Mouse (Mus musculus) left cerebral cortex, adult 8-10 months (tissue): ENCODE data around the gene Gramd1b. TPM values are rescaled to one million over a fixed set of nuclear protein-coding genes. Genes with fewer than 3 reads are reported as not detected.
A peak's percentile ranks its signal among the peaks of the same experiment; 100 is the strongest.

Experiments
- DNase-seq, 2 experiments: peaks; one replicate each; pipeline ENCODE4 v3.0.0; 2022; ENCODE audit warnings: low spot score in 2 of 2
- total RNA-seq, 4 experiments: library from RNA; stranded (reverse); gene quantifications; 2 replicates each; pipeline ENCODE4 v1.2.4; 2022

Gramd1b gene
- total RNA-seq, 4 experiments from 2014 or later = 125 to 138 (median 137) TPM

DNA sequence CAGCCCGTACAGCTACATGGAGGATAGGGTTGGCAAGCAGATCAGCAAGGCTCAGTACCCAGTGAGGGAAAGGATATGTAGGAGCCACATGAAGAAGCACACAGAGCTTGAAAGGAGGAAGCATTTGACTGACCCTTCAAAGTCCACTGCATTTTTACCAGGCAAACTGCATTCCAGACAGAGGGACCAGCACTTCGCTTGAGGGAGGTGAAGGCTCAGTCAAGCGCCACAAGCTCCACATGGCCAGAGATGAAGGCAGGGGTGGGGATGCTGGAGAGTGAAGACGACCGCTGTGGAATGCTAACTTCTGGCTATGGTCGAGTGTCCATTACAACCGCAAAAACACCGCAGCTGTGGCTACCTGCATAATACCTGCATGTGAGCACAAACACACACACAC lies 100.2 kb downstream of the Gramd1b start:
- DNase-seq = no peak

DNA sequence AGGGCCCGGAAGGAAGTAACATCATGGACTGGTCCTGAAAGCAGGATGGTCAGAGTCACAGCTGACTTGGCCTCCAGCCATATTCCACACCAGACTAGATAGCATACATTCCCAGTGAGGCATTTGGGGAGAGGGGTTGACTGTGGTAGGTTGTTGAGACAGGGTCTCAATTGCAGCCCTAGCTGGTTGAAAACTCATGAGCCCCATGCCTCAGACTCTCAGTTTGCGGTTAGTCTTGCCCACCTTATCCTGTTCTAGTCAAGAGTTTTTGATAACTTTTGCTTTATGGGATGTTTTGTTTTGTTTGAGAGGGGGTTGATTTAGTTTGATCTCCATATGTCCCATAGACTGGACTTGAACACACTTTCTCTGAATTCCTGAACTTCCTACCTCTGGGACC lies 103.5 kb downstream of the Gramd1b start:
- no peak for DNase-seq

DNA sequence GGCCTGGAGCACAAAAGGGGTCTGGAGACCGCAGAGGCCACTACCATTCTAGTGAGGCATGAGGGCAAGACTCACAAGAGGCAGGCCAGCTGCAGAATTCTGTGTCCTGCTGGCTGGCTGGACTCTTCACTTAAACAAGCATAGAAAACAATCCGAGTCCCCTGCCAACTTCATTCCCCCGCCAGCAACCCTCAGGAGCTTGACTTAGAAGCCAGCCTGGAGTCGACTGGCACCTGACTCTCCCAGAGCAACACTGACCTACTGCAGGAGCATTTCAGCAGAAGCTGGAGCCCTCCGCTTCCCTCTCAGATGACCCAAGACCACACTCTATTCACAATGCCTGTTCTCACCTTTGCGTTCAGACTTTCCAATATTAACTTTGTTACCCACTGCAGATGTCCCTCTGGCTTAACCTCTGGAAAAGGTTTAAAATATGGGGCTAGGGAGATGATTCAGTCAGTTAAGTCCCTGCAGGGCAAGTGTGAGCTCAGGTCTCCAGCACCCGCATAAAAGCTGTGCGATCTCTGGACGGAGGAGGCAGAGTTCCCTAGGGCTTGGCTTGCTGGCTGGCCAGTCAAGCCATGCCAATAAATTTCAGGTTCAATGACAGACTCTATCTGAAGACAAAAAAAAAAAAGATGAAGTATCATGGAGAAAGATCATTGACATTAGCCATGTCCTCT lies 104.8 kb downstream of the Gramd1b start:
- no peak for DNase-seq

DNA sequence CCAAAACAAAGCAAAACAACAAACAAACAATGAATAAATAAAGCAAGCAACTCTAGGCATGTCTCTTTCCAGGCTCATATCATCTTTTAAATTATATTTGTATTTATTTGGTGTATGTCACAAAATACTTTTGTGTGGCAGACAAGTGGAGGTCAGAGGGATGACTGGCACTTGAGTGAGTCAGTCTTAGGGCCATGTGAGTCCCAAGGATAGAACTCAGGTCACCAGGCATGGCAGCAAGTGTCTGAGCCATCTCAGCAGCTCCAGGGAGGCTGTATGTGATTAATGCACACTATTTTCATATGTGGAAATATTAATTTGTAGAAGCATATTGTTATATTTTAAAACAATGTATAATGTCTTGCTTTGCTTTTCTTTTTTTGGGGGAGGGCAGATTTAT lies 106.3 kb downstream of the Gramd1b start:
- DNase-seq = no peak

DNA sequence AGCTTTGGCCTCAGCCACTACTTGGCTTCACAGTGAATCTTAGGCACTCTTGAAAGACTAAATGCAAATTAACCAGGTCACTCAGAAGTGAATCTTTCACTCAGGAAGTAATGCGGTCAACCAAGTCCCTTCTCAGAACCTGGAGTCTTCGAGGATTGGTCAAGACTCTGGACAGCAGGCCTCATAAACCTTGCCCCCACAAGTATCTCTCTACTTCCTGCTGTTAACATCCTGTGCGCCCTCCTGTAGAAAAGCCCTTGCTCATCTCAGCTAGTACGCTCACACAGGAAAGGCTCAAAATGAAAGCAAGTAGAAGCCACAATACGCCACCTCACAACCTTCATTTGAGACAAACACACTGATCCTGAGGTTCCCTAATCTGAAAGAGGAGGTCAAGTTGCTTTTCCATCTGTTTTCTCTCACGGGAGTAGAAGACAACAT lies 107.7 kb downstream of the Gramd1b start:
- no peak for DNase-seq

DNA sequence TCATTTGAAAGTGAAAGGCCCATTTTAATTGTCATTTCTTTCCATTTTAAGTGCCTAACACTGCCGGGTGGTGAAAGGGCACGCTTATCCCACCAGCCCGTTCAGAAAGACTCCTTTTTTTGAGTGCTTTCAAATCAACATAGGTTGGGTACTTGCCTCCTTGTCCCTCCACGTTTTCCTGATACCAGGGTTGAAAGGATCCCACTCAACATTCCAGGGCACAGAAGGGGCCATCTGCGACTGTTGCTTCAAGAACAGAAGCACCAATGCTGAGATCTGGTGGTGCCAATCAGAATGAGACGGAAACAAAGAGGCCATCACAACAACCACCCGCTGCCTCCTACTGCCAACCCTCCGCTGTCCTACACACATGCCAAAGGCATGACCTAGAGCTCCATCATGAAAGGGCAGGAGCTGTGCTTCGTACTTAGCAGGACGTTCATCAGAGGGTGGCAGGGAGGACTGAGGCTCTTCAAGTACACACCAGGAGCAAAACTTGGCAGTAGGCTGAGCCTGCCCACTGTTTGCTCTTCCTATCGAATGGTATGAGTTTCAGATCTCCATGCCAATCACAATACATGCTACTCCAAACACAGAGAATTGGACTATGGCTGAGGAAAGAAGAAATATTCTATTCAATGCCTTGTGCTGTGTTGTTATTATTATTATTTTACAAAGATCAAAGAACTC lies 108.7 kb downstream of the Gramd1b start:
- no peak for DNase-seq

DNA sequence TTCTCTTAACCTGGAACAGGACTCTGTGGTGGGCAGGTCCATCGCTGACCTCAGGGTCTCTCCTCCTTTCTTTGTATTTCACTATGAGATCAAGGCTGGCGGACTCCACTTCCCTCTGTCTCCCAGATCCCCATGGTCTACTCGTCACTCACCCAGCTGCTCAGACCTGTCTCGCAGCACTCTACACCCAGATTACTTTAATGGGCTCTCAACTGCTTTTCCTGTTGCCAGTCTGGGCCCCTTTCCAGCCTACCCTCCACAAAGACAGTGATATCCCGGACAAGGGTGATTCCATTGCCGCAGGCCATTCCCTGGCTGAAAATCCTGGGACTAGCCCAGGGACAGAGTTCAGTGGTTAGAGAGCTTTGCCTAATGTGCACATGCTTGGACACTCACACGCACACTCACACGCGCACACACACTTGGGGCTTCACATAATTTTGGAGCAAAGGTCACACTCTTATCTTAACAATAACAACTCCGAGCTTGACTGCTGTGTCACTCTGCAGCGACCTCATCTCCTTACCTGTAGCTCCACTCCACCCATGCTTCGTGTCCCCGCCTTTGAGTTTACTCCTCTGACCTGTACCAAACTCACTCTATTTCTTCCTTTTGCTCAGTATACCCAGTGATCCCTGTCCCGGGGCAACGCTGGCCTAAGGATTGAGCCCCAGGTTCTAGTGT lies 110.4 kb downstream of the Gramd1b start:
- no peak for DNase-seq

DNA sequence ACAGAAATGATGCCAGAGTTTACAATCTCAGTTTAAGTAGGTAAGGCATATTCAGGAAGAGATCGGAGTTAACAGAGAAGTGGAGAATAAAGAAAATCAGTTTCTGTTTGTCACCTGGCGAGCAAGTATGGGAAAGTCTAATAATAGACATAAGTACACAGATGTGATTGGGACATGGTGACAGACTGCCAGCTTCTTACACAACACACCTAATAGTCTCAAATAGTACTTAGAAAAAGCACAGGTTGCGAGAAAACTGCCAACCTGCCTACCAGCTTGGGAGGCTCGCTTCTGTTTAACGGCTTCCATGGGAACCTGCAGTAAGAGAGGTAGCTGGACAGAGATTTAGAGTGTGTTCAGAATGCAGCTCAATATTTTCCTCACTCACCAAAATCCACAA lies 112.4 kb downstream of the Gramd1b start:
- no peak for DNase-seq

DNA sequence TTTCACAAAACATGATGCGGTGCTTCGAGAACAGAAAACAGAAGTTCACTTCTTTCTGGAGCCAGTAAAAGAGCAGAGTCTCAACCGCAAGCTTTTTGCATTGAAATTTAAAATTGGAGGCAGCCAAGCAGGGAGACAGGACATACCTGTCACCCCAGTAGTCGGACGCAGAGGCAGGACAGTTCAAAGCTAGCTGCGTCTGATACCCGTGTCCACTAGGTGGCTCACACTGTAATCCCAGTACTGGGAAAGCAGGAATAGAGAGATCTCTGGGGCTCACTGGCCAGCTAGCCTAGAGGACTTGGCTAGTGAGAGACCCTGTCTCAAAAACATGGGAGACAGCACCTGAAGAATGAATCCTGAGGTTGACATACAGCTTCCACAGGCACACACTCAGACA lies 115.0 kb downstream of the Gramd1b start:
- no peak for DNase-seq

DNA sequence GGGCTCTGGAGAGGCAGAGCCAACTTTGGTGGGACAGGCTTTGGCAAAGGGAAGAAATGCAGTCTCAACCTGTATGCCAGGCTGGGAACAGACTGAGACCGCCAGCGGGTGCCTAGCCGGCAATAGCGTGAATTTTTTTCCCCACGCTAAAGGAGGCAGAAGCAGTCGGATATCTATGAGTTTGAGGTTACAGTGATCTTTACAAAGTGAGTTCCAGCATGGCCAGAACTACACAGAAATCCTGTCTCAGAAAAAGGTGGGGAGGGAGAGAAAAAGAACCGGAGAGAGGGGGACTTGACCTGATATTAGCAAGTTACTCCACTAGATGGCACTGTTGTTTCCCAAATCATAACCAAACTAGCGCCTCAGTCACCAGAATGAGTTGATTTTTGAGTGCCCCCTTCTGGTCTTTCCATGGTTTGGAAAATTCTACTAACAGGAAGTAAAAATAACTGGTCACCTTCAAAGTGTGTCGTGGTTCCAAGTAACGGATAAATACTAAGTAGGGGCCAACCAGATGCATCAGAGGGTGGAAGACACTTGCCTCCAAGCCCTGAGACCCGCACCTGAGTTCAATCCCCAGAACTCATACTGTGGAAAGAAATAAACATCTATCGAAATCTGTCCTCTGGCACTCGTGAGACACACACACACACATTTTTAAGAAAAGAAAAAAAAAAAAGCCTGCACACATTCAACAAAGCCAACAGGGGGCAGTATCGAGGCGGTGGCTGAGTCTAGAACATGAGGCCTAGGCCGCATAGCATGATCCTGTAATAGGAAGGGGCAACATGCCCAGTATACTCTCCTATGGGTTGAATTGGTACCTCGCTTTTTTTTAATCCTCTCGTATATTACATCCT lies 116.0 kb downstream of the Gramd1b start:
- peak in 1 of 2 experiments; percentile 69 for DNase-seq

DNA sequence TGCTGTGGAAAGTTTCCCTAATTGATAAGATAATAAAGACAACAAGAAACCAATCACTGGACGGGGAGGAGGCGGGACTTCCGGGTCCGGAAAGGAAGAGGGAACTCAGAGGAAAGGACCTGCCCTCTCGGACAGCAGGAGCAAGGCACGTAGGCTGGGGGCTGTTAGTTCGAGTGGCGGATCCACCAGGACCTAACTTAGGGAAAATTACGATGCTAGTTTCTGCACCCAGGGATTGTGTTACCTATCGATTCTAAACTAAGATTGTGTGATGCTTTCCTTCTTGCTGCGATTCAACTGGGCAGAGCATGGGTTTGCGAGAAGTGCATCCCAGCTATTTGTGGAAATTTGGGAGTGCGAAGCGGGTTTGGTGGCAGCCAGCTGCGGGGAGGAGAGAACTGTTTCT lies 116.7 kb downstream of the Gramd1b start:
- DNase-seq = peak; percentile 61 to 66

DNA sequence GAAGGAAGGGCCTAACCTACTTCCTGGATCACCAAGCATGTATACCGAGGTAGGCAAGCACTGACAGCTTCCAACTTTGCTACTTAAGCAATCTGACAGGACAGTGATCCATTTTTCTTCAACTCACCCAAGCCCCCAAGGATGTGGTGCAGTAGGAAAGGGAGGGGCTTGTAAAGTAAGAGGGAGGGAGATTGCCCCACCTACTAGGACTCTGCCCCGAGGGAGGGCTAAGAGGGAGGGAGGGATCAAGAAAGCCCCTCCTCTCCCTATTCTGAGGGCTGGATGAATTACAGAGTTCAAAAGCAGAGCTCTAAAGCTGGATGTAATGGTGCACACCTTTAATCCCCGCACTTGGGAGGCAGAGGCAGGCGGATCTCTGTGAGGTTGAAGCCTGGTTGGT lies 117.6 kb downstream of the Gramd1b start:
- no peak for DNase-seq

DNA sequence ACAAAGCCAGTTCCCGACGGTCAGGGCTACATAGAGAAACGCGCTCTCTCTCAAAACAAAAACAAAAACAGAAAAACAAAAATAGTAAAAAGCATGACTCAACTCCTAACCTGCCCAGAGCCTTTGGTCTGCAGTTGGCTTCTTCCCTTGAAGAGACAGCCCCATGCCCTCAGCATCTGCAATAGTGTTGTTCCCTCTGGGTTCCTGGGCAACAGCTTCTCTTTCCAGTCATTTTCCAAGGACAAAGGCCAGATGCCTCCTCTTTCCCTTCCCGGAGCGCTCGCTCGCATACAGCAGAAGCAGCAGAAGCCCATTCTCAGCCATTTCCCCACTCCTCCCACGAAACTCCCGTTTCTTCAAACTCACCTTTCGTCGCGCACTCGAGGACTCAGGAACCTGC lies 118.3 kb downstream of the Gramd1b start:
- DNase-seq = no peak

DNA sequence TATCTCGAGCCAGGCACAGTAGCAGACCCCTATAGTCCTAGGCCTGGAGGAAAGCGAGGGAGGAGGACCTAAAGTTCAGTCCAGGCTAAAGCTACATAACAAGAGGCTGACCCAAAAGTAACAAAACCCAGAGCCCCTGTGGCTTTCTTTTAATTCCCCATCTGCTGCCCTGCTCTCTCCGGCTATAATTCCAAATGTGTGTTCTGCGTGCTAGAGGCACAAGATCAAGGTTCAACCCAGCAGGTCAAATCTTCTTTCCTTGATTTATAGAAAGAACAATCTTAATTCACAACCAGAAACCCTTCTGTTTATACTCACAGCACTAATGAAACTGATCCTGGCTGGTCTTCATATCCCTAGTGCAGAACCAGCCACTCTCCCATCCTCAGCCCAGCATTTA lies 118.9 kb downstream of the Gramd1b start:
- no peak for DNase-seq

DNA sequence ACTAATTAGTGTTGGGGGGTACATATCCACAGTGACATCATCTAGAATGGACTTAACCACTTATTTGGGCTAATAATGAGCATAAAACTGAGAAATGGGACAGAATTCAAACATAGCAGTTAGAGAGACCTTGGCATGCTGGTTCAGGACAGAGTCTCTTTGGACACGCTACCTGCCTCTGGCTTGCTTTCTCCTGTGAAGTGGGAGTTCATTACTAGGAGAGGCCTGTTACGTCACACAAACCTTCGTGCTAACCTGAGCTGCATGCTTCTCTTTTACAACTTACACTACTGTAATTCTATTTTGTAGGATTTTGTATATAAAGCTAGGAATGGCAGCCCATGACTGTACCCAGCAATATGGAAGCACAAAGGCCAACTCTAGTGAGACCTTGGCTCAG lies 120.3 kb downstream of the Gramd1b start:
- DNase-seq = no peak

DNA sequence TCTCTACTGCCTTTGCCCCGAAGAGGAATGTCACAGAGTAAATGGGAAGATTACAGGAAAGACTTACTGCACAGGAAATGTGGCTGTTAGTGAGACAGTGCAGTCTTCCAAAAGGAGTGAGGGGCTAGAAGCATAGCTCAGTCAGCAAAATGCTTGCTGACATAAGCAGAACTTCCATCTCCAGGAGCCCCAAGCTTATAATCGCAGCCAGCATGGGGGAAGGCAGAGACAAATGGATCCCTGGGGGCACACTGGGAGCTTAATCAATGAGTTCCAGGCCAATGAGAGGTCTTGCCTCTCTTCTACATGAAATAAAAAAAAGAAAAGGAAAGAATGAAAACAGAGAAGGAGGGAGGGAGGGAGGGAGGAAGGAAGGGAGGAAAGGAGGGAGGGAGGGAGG lies 122.1 kb downstream of the Gramd1b start:
- DNase-seq = no peak

DNA sequence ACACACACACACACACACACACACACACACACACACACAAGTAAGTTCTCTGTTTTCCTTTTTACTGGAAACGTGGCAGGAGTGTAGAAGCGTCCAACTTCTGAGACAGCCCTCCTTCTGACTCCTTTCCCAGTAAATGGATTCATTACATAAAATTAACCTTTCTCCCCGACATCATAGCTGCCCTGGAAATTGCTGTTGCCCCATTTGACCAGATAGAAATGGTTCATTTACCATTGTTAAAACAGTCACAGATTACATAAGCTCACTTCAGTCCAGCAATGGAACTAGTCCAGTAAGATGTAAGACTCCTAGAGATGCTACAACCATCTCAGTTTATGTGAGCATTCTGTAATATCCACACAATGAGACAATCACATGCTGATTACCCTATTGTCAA lies 122.8 kb downstream of the Gramd1b start:
- DNase-seq = no peak

DNA sequence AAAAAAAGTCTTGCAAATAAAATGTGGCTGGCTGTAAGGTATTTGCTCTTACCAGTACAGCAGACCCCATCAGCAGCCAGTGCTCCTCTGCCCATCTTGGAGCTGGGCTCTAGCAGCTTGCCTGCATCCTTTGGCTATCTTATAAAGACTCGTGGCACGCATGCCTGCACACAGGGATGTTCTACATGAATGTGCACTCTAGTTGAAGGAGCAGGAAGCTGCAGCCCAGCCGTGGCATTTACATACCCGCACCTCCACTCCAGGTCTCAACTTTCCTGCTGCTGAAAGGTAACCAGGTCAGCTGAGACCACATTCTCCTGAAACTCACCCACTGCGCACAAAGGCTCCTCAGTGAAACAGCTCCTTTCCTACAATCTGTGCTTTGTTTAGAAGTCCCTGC lies 123.3 kb downstream of the Gramd1b start:
- DNase-seq = no peak

DNA sequence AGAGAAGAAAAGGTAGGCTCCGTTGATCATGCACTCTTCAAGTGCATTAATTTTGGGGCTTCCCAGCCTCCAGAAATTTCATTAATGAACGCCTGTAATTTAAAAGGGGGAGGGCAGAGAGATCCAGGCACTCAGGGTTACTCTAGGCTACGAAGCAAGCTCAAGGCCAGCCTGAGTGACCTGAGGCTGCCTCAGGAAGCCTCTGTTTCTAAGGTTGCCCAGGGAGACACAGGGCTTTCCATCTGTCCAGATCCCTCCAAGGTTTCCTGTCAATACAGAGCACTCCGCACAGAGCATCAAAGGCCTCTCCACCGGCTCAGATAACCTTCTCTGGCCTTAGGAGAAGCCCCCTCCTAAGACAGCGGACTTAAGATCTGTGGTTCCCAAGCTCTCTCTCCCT lies 125.4 kb downstream of the Gramd1b start:
- DNase-seq = no peak

DNA sequence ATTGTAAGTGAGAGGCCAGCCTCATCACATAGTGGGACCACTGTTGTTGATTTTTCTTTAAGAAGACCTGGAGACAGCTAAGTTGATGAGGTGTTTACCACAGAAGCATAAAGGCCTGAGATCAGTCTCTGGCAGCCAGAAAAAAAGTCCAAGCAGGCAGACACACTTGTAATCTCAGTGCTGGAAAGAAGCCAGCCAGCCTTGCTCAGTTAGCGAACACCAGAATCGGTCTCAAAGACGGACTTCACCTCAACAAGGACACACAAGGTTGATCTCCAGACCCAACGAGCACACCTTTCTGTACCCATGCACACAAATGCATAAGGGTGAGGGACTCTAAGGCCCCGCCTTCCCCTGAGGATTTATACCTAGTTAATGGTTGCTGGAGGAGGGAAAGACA lies 125.9 kb downstream of the Gramd1b start:
- no peak for DNase-seq

DNA sequence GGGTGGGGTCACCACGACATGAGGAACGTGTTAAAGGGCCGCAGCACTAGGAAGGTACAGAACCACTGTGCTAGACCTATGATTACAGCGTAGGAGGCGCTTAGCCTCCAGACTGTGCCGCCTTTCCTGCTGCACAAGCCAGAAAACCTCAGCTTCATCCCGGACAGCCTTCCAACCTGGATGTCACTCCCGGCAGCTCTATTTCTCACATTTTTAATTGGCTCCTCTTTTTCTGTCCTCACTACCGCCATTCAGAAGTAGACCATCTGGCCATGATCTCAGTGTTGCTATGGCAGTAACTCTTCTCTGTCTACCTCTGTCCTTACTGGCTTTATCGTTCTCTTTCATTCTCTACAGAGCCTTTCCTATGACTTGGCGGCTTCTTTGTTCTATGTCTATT lies 126.5 kb downstream of the Gramd1b start:
- peak in 1 of 2 experiments; percentile 71 for DNase-seq

DNA sequence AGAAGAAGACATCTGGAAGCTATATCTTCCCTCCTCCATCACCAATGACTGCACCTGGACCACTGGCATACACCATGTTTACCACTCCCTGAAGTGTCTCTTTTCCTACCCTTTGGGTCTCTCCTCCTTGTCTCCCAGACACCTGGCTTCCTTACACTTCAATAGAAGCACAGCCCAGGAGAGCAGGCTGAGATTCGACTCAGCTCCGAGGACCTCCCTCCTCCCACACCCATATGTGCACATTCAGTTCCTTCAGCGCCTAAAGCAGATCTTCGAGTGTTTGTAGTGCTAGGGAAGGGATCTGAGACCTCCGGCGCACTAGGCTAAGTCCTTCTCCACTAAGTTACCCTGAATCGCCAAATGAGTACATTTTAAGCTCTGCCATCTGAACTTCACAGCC lies 127.4 kb downstream of the Gramd1b start:
- DNase-seq = no peak
